Mouse (Mus musculus) CD4-positive helper T cell, adult 2 months (primary cell): ENCODE data around the gene Pde10a.

Source experiments
- DNase-seq: peaks from one replicate; pipeline ENCODE4 v3.0.0-alpha.2; 2012; ENCODE audit warnings: low read depth, missing footprints, low spot score

The Pde10a gene

GRCm38 (mm10) chr17:8580360-8580759, 55.2 kb downstream of the Pde10a start:
- no peak for DNase-seq

- no peak for DNase-seq
These were observed 56.4 kb downstream of the Pde10a start for GRCm38 (mm10) chr17:8581579-8581978.

- DNase-seq, result peak; percentile 54
These were observed 67.5 kb downstream of the Pde10a start for GRCm38 (mm10) chr17:8592427-8593277.

- peak; percentile 55 for DNase-seq
These were observed 72.6 kb downstream of the Pde10a start for GRCm38 (mm10) chr17:8597790-8598189.

- DNase-seq, result no peak
These were observed 77.8 kb downstream of the Pde10a start for GRCm38 (mm10) chr17:8602976-8603375.

- DNase-seq, result no peak
These were observed 80.7 kb downstream of the Pde10a start for GRCm38 (mm10) chr17:8605921-8606320.

- DNase-seq, result no peak
These were observed 81.5 kb downstream of the Pde10a start for GRCm38 (mm10) chr17:8606695-8607094.

GRCm38 (mm10) chr17:8611916-8612315, 86.7 kb downstream of the Pde10a start:
- no peak for DNase-seq

GRCm38 (mm10) chr17:8613882-8614551, 88.8 kb downstream of the Pde10a start:
- DNase-seq, result peak; percentile 43

GRCm38 (mm10) chr17:8620346-8620745, 95.2 kb downstream of the Pde10a start:
- DNase-seq, result no peak

- no peak for DNase-seq
These were observed 95.9 kb downstream of the Pde10a start for GRCm38 (mm10) chr17:8621105-8621504.

GRCm38 (mm10) chr17:8621906-8622305, 96.7 kb downstream of the Pde10a start:
- no peak for DNase-seq

GRCm38 (mm10) chr17:8626421-8626820, 101.2 kb downstream of the Pde10a start:
- DNase-seq, result no peak

- DNase-seq, result no peak
These were observed 106.5 kb downstream of the Pde10a start for GRCm38 (mm10) chr17:8631701-8632100.

- no peak for DNase-seq
These were observed 108.4 kb downstream of the Pde10a start for GRCm38 (mm10) chr17:8633596-8633995.

GRCm38 (mm10) chr17:8634476-8634875, 109.3 kb downstream of the Pde10a start:
- no peak for DNase-seq

- DNase-seq, result no peak
These were observed 111.1 kb downstream of the Pde10a start for GRCm38 (mm10) chr17:8636231-8636630.

- DNase-seq, result no peak
These were observed 111.5 kb downstream of the Pde10a start for GRCm38 (mm10) chr17:8636691-8637090.

GRCm38 (mm10) chr17:8637181-8637580, 112.0 kb downstream of the Pde10a start:
- DNase-seq, result no peak

- no peak for DNase-seq
These were observed 114.7 kb downstream of the Pde10a start for GRCm38 (mm10) chr17:8639703-8640380.

- no peak for DNase-seq
These were observed 115.7 kb downstream of the Pde10a start for GRCm38 (mm10) chr17:8640741-8641480.

GRCm38 (mm10) chr17:8641491-8641890, 116.3 kb downstream of the Pde10a start:
- DNase-seq, result no peak
